In the genomic region with DNA sequence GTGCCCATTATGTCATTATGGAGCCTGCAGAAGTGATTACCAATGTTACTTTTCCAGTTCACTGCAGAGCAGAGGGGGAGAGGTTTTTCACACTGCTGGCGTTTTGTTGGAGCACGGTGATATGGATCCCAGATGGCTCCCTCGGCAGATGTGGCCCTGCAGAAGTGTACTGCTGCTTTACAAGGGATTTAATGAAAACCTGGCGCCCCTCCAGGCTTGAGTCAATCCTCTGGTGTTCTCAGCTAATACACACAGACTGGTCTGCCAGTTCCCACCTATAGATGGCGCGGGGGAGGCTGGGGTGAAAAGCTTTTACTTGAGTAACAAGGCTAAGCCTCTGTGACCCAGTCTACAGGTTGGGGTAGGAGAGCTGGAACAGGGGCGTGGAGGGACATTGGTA, we compare ENCODE assay signal across 9 mouse cellular contexts.
A peak's percentile ranks its signal among the peaks of the same experiment; 100 is the strongest.
DNase-seq lines count a peak whose midpoint lies in the region; ATAC-seq and TF ChIP-seq lines count a peak whose summit lies in the region.
"Had no signal": no experiment of that assay in that cellular context is flagged by ENCODE, and none has a peak within 500 bp of the region (broad histone marks: within the 10 kb centered on the region; RNA-seq: fewer than 3 reads in every experiment).

No protein-coding gene starts in this region.

- no peak overlapping the region for H3K4me3 ChIP-seq in heart, adult 2 months
- no peak overlapping the region for H3K4me3 ChIP-seq in heart, embryonic 16.5 days (ENCODE audit: low read length)
- no peak overlapping the region for H3K4me3 ChIP-seq in midbrain, postnatal 0 days (ENCODE audit: low read depth, low read length)
- H3K4me3 ChIP-seq: erythroblast, embryonic 14.5 days had no signal

- intact Hi-C loops in heart, adult 2 months (cut with DNase I) = no loop called here
- intact Hi-C loops in heart, postnatal 25 days (cut with DNase I) = no loop called here

- 0 out of 2 replicates have a peak, but pooled peaks have one; percentile 28 for ATAC-seq in heart, embryonic 16.5 days (replicated peaks; ENCODE audit: extremely low read depth, insufficient read depth, low FRiP score)
- ATAC-seq in midbrain, postnatal 0 days (ENCODE audit: low FRiP score) = no peak

- H3K9me3 ChIP-seq in heart, embryonic 16.5 days (replicated peaks; ENCODE audit: control insufficient read depth, low read length) = no peaks in the 10 kb centered on the region
- no peaks in the 10 kb centered on the region for H3K9me3 ChIP-seq in midbrain, postnatal 0 days (ENCODE audit: low read length)

- TF ChIP-seq POLR2A in heart, adult 2 months (IDR thresholded peaks at IDR 0.05; ENCODE audit: insufficient read depth, low read depth, low read length) = no peak

- 58% methylated on average over 7 of the region's 7 CpGs for WGBS in heart, adult 2 months
- 58% methylated on average over 7 of the region's 7 CpGs for WGBS in heart, embryonic 16.5 days
- 63% methylated on average over 7 of the region's 7 CpGs for WGBS in midbrain, postnatal 0 days

- 0 out of 2 replicates have a peak, but pooled peaks have one; percentile 6 for TF ChIP-seq EP300 in heart, adult 2 months (IDR thresholded peaks at IDR 0.05; ENCODE audit: insufficient read depth, low read depth, low read length)

- no peaks in the 10 kb centered on the region; the same call in 1 of the 2 replicates for H3K4me1 ChIP-seq in heart, adult 2 months (ENCODE audit: control insufficient read depth, insufficient read depth, low read length)
- no peaks in the 10 kb centered on the region for H3K4me1 ChIP-seq in heart, embryonic 16.5 days (ENCODE audit: control insufficient read depth, insufficient read depth, low read length)
- H3K4me1 ChIP-seq in midbrain, postnatal 0 days (ENCODE audit: insufficient read depth, low read length) = no peaks in the 10 kb centered on the region

- no peaks in the 10 kb centered on the region for H3K27me3 ChIP-seq in heart, adult 2 months (ENCODE audit: control insufficient read depth, insufficient read depth, low read length)
- H3K27me3 ChIP-seq in heart, embryonic 16.5 days (ENCODE audit: control insufficient read depth, insufficient read depth, low read length) = no peaks in the 10 kb centered on the region
- H3K27me3 ChIP-seq in midbrain, postnatal 0 days (ENCODE audit: insufficient read depth, low read length) = no peaks in the 10 kb centered on the region

- TF ChIP-seq CTCF in heart, adult 2 months (IDR thresholded peaks at IDR 0.05) = peak; percentile 48
- no peak for TF ChIP-seq CTCF in midbrain, postnatal 0 days (IDR thresholded peaks at IDR 0.05)

- H3K9ac ChIP-seq in heart, adult 2 months (ENCODE audit: low read depth, low read length) = no peak overlapping the region
- no peak overlapping the region for H3K9ac ChIP-seq in heart, embryonic 16.5 days (ENCODE audit: low read length)
- no peak overlapping the region for H3K9ac ChIP-seq in midbrain, postnatal 0 days (replicated peaks; ENCODE audit: low read length, poor library complexity, severe bottlenecking)

- peak; percentile 50 to 52 for DNase-seq in heart, adult 2 months
- no peak for DNase-seq in heart, postnatal 25 days (ENCODE audit: low spot score)
- peak; percentile 56 to 75 for DNase-seq in urinary bladder, postnatal 4 days (ENCODE audit: low spot score in 2 of 2)
- DNase-seq in urinary bladder, adult 2 months (ENCODE audit: low spot score) = no peak
- DNase-seq in midbrain, postnatal 0 days (ENCODE audit: low spot score) = peak; percentile 57
- no peak for DNase-seq in MN1 (ENCODE audit: low spot score)
- no peak for DNase-seq in cerebellum, adult 8-10 months

- no peaks in the 10 kb centered on the region for H3K79me2 ChIP-seq in heart, adult 2 months (replicated peaks; ENCODE audit: control insufficient read depth, insufficient read depth, low read length)

- no peak overlapping the region for H3K27ac ChIP-seq in heart, adult 2 months
- no peak overlapping the region for H3K27ac ChIP-seq in heart, embryonic 16.5 days (ENCODE audit: low read length)
- H3K27ac ChIP-seq in midbrain, postnatal 0 days (ENCODE audit: low read depth, low read length) = no peak overlapping the region

- no peak overlapping the region for H3K4me2 ChIP-seq in heart, embryonic 16.5 days (ENCODE audit: low read depth, low read length)
- no peak overlapping the region for H3K4me2 ChIP-seq in midbrain, postnatal 0 days (ENCODE audit: low read depth, low read length, poor library complexity, severe bottlenecking)

- H3K36me3 ChIP-seq in heart, adult 2 months (ENCODE audit: control insufficient read depth, insufficient read depth, low read length) = no peaks in the 10 kb centered on the region
- H3K36me3 ChIP-seq in heart, embryonic 16.5 days (ENCODE audit: control insufficient read depth, insufficient read depth) = no peaks in the 10 kb centered on the region
- H3K36me3 ChIP-seq in midbrain, postnatal 0 days (ENCODE audit: insufficient read depth, low read length) = no peaks in the 10 kb centered on the region

Comparison
In these comparisons a context has a peak if more than half of its experiments do, and no peak if none do; other contexts are left out.
1. DNase-seq: peak in heart, adult 2 months (2 of 2), urinary bladder, postnatal 4 days (2 of 2) and midbrain, postnatal 0 days (single experiment); none in heart, postnatal 25 days (single experiment), urinary bladder, adult 2 months (single experiment), MN1 (single experiment) and cerebellum, adult 8-10 months (single experiment).